Mouse (Mus musculus) midbrain, embryonic 12.5 days (tissue): ENCODE data around the gene Cdc37. TPM values are rescaled to one million over a fixed set of nuclear protein-coding genes. Genes with fewer than 3 reads are reported as not detected.

ENCODE experiments used
- ATAC-seq: fragments of 200-750 bp; cut with Nextera tagmentation; 2 replicates; pipeline ENCODE4 v1.8.0; 2017; ENCODE audit warnings: low read depth, moderate TSS enrichment, moderate library complexity; ENCODE audit not compliant: low FRiP score
- H3K27ac ChIP-seq: fragments of 300-500 bp; sonication (generic); replicated peaks from 2 replicates; pipeline ENCODE4 v1.5.1; 2016; ENCODE audit warnings: mild to moderate bottlenecking
- H3K27me3 ChIP-seq: fragments of 300-500 bp; sonication (generic); 2 replicates; pipeline ENCODE4 v1.6.1; 2016; ENCODE audit warnings: mild to moderate bottlenecking
- H3K36me3 ChIP-seq: fragments of 300-500 bp; sonication (generic); 2 replicates; pipeline ENCODE4 v1.6.1; 2016
- H3K4me1 ChIP-seq: fragments of 300-500 bp; sonication (generic); 2 replicates; pipeline ENCODE4 v1.6.1; 2016
- H3K4me2 ChIP-seq: fragments of 300-500 bp; sonication (generic); replicated peaks from 2 replicates; pipeline ENCODE4 v1.6.1; 2016; ENCODE audit warnings: mild to moderate bottlenecking, moderate library complexity
- H3K4me3 ChIP-seq: fragments of 300-500 bp; sonication (generic); 2 replicates; pipeline ENCODE4 v1.5.1; 2016; ENCODE audit warnings: mild to moderate bottlenecking
- H3K9ac ChIP-seq: fragments of 300-500 bp; sonication (generic); replicated peaks from 2 replicates; pipeline ENCODE4 v1.6.1; 2016; ENCODE audit warnings: mild to moderate bottlenecking, moderate library complexity
- H3K9me3 ChIP-seq: fragments of 300-500 bp; sonication (generic); 2 replicates; pipeline ENCODE4 v1.6.1; 2016; ENCODE audit warnings: mild to moderate bottlenecking
- WGBS: fragments of 180-500 bp; shearing (Covaris S2); methylation state at CpG from one replicate; pipeline ENCODE4 v1.1.7; 2016; 5-methylcytosine and 5-hydroxymethylcytosine counted together
- polyA plus RNA-seq: library from polyadenylated mRNA; unstranded; fragments of >200 nt; fragmentation: Nextera tagmentation; extraction: Ambion mirVana; gene quantifications from 2 replicates; pipeline ENCODE4 v1.2.1, GENCODE M21; 2016

Cdc37 gene
- polyA plus RNA-seq, 1 experiment from 2014 or later = 283 TPM

GRCm38 (mm10) chr9:21132102-21132775 lies 17.5 kb downstream of the Cdc37 start:
- 86% methylated on average over 12 of the region's 12 CpGs for WGBS
- peaks cover 10% of the 10 kb centered on the region for H3K4me1 ChIP-seq
- no peak overlapping the region for H3K4me2 ChIP-seq
- H3K9me3 ChIP-seq = no peaks in the 10 kb centered on the region
- H3K36me3 ChIP-seq = no peaks in the 10 kb centered on the region
- ATAC-seq = no peak
- no peak overlapping the region for H3K27ac ChIP-seq
- no peaks in the 10 kb centered on the region for H3K27me3 ChIP-seq
- H3K9ac ChIP-seq = no peak overlapping the region
- H3K4me3 ChIP-seq = no peak overlapping the region

GRCm38 (mm10) chr9:21131059-21131956 lies 18.5 kb downstream of the Cdc37 start, which contains the start of gene Tyk2:
TSS of gene Tyk2 (minus strand) at chr9:21131243.
- Histone ChIP-seq H3K36me3 (0 out of 2 replicates have a peak, but pooled peaks cover 5% of the 10 kb centered on the region), H3K4me1 (peaks cover 10% of the 10 kb centered on the region), H3K27me3 (no peaks in the 10 kb centered on the region), H3K9ac (peak within 1 kb of the TSS; percentile 63), H3K9me3 (no peaks in the 10 kb centered on the region), H3K27ac (peak within 1 kb of the TSS; percentile 49), H3K4me2 (peak within 1 kb of the TSS; percentile 63), H3K4me3 (peak within 1 kb of the TSS; percentile 64)
- peak; percentile 99 for ATAC-seq
- WGBS = 6% methylated on average over 37 of the region's 37 CpGs

GRCm38 (mm10) chr9:21126259-21126627 lies 23.5 kb downstream of the Cdc37 start:
- Histone ChIP-seq H3K4me3 (no peak overlapping the region), H3K4me2 (no peak overlapping the region), H3K9ac (no peak overlapping the region), H3K36me3 (peaks cover 15% of the 10 kb centered on the region), H3K4me1 (peaks cover 7% of the 10 kb centered on the region), H3K27ac (no peak overlapping the region), H3K9me3 (no peaks in the 10 kb centered on the region), H3K27me3 (no peaks in the 10 kb centered on the region)
- WGBS = 85% methylated on average over 2 of the region's 2 CpGs
- ATAC-seq = no peak

GRCm38 (mm10) chr9:21125502-21126258 lies 24.1 kb downstream of the Cdc37 start:
- no peaks in the 10 kb centered on the region for H3K27me3 ChIP-seq
- H3K27ac ChIP-seq = no peak overlapping the region
- H3K4me3 ChIP-seq = no peak overlapping the region
- H3K4me2 ChIP-seq = no peak overlapping the region
- H3K9me3 ChIP-seq = no peaks in the 10 kb centered on the region
- no peak for ATAC-seq
- H3K9ac ChIP-seq = no peak overlapping the region
- WGBS = 92% methylated on average over 9 of the region's 9 CpGs
- H3K4me1 ChIP-seq = peaks cover 6% of the 10 kb centered on the region
- peaks cover 21% of the 10 kb centered on the region for H3K36me3 ChIP-seq

GRCm38 (mm10) chr9:21124837-21125236 lies 24.9 kb downstream of the Cdc37 start:
- H3K4me1 ChIP-seq = no peaks in the 10 kb centered on the region
- H3K4me2 ChIP-seq = no peak overlapping the region
- 82% methylated on average over 5 of the region's 5 CpGs for WGBS
- no peak overlapping the region for H3K4me3 ChIP-seq
- no peak overlapping the region for H3K9ac ChIP-seq
- peaks cover 29% of the 10 kb centered on the region for H3K36me3 ChIP-seq
- H3K27ac ChIP-seq = no peak overlapping the region
- H3K9me3 ChIP-seq = no peaks in the 10 kb centered on the region
- no peak for ATAC-seq
- no peaks in the 10 kb centered on the region for H3K27me3 ChIP-seq

GRCm38 (mm10) chr9:21121483-21121882 lies 28.3 kb downstream of the Cdc37 start:
- Histone ChIP-seq H3K27ac (no peak overlapping the region), H3K9me3 (no peaks in the 10 kb centered on the region), H3K4me2 (no peak overlapping the region), H3K4me3 (no peak overlapping the region), H3K27me3 (no peaks in the 10 kb centered on the region), H3K4me1 (no peaks in the 10 kb centered on the region), H3K36me3 (peaks cover 26% of the 10 kb centered on the region), H3K9ac (no peak overlapping the region)
- no peak for ATAC-seq
- 91% methylated on average over 16 of the region's 16 CpGs for WGBS

GRCm38 (mm10) chr9:21117073-21117472 lies 32.7 kb downstream of the Cdc37 start:
- no peaks in the 10 kb centered on the region for H3K9me3 ChIP-seq
- H3K9ac ChIP-seq = no peak overlapping the region
- peaks cover 20% of the 10 kb centered on the region for H3K36me3 ChIP-seq
- WGBS = 81% methylated on average over 6 of the region's 6 CpGs
- H3K4me2 ChIP-seq = no peak overlapping the region
- ATAC-seq = no peak
- no peaks in the 10 kb centered on the region for H3K27me3 ChIP-seq
- no peak overlapping the region for H3K27ac ChIP-seq
- H3K4me1 ChIP-seq = no peaks in the 10 kb centered on the region
- no peak overlapping the region for H3K4me3 ChIP-seq

GRCm38 (mm10) chr9:21115105-21115504 lies 34.7 kb downstream of the Cdc37 start:
- no peak for ATAC-seq
- no peak overlapping the region for H3K27ac ChIP-seq

GRCm38 (mm10) chr9:21114190-21114589 lies 35.6 kb downstream of the Cdc37 start:
- Histone ChIP-seq H3K4me3 (no peak overlapping the region), H3K4me2 (no peak overlapping the region), H3K4me1 (no peaks in the 10 kb centered on the region), H3K27ac (no peak overlapping the region), H3K9ac (no peak overlapping the region), H3K9me3 (no peaks in the 10 kb centered on the region), H3K36me3 (no peaks in the 10 kb centered on the region), H3K27me3 (no peaks in the 10 kb centered on the region)
- WGBS = 87% methylated on average over 7 of the region's 7 CpGs
- ATAC-seq = no peak

More at GRCm38 (mm10) chr9:21115105-21115504, 34.7 kb downstream of the Cdc37 start:
- WGBS = 95% methylated on average over 8 of the region's 8 CpGs
- H3K9ac ChIP-seq = no peak overlapping the region
- H3K4me2 ChIP-seq = no peak overlapping the region
- no peaks in the 10 kb centered on the region for H3K27me3 ChIP-seq
- H3K4me1 ChIP-seq = no peaks in the 10 kb centered on the region
- no peaks in the 10 kb centered on the region for H3K9me3 ChIP-seq
- H3K4me3 ChIP-seq = no peak overlapping the region
- H3K36me3 ChIP-seq = 0 out of 2 replicates have a peak, but pooled peaks cover 4% of the 10 kb centered on the region

GRCm38 (mm10) chr9:21113751-21114150 lies 36.0 kb downstream of the Cdc37 start:
- no peaks in the 10 kb centered on the region for H3K4me1 ChIP-seq
- no peak overlapping the region for H3K27ac ChIP-seq
- no peak overlapping the region for H3K9ac ChIP-seq
- H3K4me3 ChIP-seq = no peak overlapping the region
- 90% methylated on average over 6 of the region's 6 CpGs for WGBS
- H3K27me3 ChIP-seq = no peaks in the 10 kb centered on the region
- ATAC-seq = no peak
- no peak overlapping the region for H3K4me2 ChIP-seq
- no peaks in the 10 kb centered on the region for H3K36me3 ChIP-seq
- no peaks in the 10 kb centered on the region for H3K9me3 ChIP-seq

- Histone ChIP-seq H3K27me3 (no peaks in the 10 kb centered on the region), H3K4me2 (no peak overlapping the region), H3K9me3 (no peaks in the 10 kb centered on the region), H3K9ac (no peak overlapping the region), H3K4me1 (no peaks in the 10 kb centered on the region), H3K27ac (no peak overlapping the region), H3K4me3 (no peak overlapping the region), H3K36me3 (no peaks in the 10 kb centered on the region)
- no peak for ATAC-seq
- whole genome bisulfite sequencing = 46% methylated on average over 23 of the region's 23 CpGs
These were observed 42.1 kb downstream of the Cdc37 start for GRCm38 (mm10) chr9:21107607-21108237.
